Mouse (Mus musculus) small intestine, adult 2 months (tissue): ENCODE measurements around the gene Fam186b.

Source experiments
- CTCF ChIP-seq: fragments of 200-500 bp; IDR thresholded peaks from 2 replicates; pipeline ENCODE4 v1.5.1; 2012; ENCODE audit warnings: low read depth, mild to moderate bottlenecking, control low read depth, inconsistent platforms, low read length, moderate library complexity, mixed read lengths; ENCODE audit not compliant: insufficient replicate concordance, insufficient read length; ENCODE audit errors: extremely low read depth
- POLR2A ChIP-seq: fragments of 200-500 bp; IDR thresholded peaks from 2 replicates; pipeline ENCODE4 v1.6.1; 2012; ENCODE audit warnings: low read depth, mild to moderate bottlenecking, control low read depth, inconsistent platforms, low read length, moderate library complexity

DNA sequence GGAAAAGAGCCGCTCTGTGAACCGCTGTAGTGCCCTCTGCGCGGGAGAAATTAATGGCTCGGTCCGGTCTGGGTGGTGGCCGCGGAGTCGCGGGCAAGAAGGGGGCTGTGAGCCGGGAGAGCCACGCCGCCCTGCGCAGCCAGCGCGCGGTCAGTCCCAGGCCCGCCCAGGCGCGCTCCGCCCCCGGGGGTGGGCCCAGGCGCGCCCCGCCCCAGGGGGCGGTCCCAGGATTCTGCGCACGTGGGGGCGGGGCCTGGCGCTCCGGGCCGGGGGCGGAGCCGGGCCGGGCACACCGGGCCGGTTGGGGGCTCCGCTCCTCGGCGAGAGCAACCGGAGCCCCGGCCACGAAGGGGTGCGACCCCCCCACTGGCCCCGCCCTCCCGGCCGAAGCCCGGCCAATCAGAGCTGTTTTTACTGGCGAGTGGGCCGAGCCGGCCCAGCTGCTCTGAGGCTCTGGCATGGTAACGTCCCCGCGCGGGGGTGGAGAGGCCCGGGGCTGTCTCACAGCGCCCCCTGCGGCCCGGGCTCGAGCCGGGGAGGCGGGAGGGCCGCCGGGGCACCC, 794 bp downstream of the Fam186b start, which contains the start of gene Prpf40b:
- TF ChIP-seq CTCF: peak; percentile 20; the same call in 1 of the 2 replicates
- no peak for TF ChIP-seq POLR2A
